Mouse (Mus musculus) left cerebral cortex, adult 8-10 months (tissue): ENCODE data around the gene Tpo. TPM values are rescaled to one million over a fixed set of nuclear protein-coding genes. Genes with fewer than 3 reads are reported as not detected.

Experiments used
- DNase-seq, 2 experiments: peaks; one replicate each; pipeline ENCODE4 v3.0.0; 2022; ENCODE audit warnings: low spot score in 2 of 2
- total RNA-seq, 4 experiments: library from RNA; stranded (reverse); gene quantifications; 2 replicates each; pipeline ENCODE4 v1.2.4; 2022

Tpo gene
- total RNA-seq, 4 experiments from 2014 or later, result 0.44 to 0.72 (median 0.68) TPM

GRCm38 (mm10) chr12:30077056-30077455, 55.4 kb downstream of the Tpo start:
- DNase-seq, result no peak

GRCm38 (mm10) chr12:30076316-30076715, 56.1 kb downstream of the Tpo start:
- no peak for DNase-seq

- no peak for DNase-seq
Observed at GRCm38 (mm10) chr12:30069321-30069720, 63.1 kb downstream of the Tpo start.

- no peak for DNase-seq
Observed at GRCm38 (mm10) chr12:30067806-30068205, 64.6 kb downstream of the Tpo start.

GRCm38 (mm10) chr12:30062118-30062505, 70.3 kb downstream of the Tpo start:
- no peak for DNase-seq

GRCm38 (mm10) chr12:30061503-30062117, 70.8 kb downstream of the Tpo start:
- no peak for DNase-seq

GRCm38 (mm10) chr12:30058044-30058443, 74.4 kb downstream of the Tpo start:
- DNase-seq, result no peak

- no peak for DNase-seq
Observed at GRCm38 (mm10) chr12:30054761-30055540, 77.5 kb downstream of the Tpo start.

GRCm38 (mm10) chr12:30050235-30050634, 82.2 kb downstream of the Tpo start:
- DNase-seq, result no peak

- DNase-seq, result no peak
Observed at GRCm38 (mm10) chr12:30049818-30050217, 82.6 kb downstream of the Tpo start.

GRCm38 (mm10) chr12:30048848-30049247, 83.6 kb downstream of the Tpo start:
- no peak for DNase-seq

- no peak for DNase-seq
Observed at GRCm38 (mm10) chr12:30040150-30040549, 92.3 kb downstream of the Tpo start.

GRCm38 (mm10) chr12:30039565-30039964, 92.9 kb downstream of the Tpo start:
- DNase-seq, result no peak

GRCm38 (mm10) chr12:30036569-30037055, 95.8 kb downstream of the Tpo start:
- DNase-seq, result peak in 1 of 2 experiments; percentile 36

- DNase-seq, result no peak
Observed at GRCm38 (mm10) chr12:30035841-30036568, 96.4 kb downstream of the Tpo start.

GRCm38 (mm10) chr12:30035406-30035805, 97.0 kb downstream of the Tpo start:
- DNase-seq, result no peak

GRCm38 (mm10) chr12:30034681-30035080, 97.7 kb downstream of the Tpo start:
- no peak for DNase-seq

- no peak for DNase-seq
Observed at GRCm38 (mm10) chr12:30030571-30030970, 101.9 kb downstream of the Tpo start.

GRCm38 (mm10) chr12:30029111-30029510, 103.3 kb downstream of the Tpo start:
- no peak for DNase-seq

GRCm38 (mm10) chr12:30027721-30028340, 104.6 kb downstream of the Tpo start:
- DNase-seq, result no peak

GRCm38 (mm10) chr12:30024264-30024825, 108.1 kb downstream of the Tpo start:
- DNase-seq, result no peak
